Mouse (Mus musculus): ENCODE measurements at regions not wholly inside any gene's neighbourhood (a gene's known extent, or its start where the extent isn't known, plus 50 kb on each side); places are given as distances from the start of the nearest gene placed in this dataset.
A peak's percentile ranks its signal among the peaks of the same experiment; 100 is the strongest.

DNA sequence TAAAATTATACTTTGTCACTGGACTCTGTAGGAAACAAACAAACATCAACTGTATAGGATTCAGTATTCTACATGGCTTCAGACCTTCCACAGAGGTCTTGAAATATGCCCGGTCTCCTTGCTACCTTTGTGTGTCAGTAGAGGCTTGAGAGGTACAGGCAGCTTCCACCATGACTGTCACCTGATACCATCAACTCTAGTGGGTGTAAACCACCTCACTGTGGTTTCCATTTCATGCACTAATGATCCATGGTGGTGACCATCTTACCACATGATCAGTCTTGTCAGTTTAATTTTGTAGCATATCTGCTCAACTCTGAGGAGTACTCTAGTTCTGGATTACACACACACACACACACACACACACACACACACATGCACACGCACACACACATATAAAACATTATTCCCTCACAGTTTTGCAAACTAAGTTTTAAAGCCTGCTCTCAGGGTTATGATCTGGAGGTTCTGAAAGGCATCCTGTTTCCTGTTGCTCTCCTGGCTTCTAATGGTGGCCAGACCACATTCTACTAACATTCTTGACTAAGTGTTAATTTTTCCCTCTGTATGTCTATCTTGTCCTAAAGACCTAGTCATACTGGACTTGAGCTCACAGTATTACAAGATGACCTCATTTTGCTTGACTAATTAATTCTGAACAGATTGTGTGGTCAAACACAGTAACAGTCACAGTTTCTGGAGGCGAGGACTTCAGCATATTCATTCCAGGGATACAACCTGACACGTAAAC, 106.7 kb upstream of the Rgs1 start:
- Histone ChIP-seq H3K4me3 (no peak overlapping the region), H3K79me2 (replicated peaks; ENCODE audit: control insufficient read depth, insufficient read depth, low read length) (no peaks in the 10 kb centered on the region), H3K9ac (ENCODE audit: low read depth, low read length) (no peak overlapping the region), H3K4me1 (ENCODE audit: control insufficient read depth, insufficient read depth, low read length) (no peaks in the 10 kb centered on the region), H3K36me3 (ENCODE audit: control insufficient read depth, insufficient read depth, low read length) (no peaks in the 10 kb centered on the region), H3K27ac (no peak overlapping the region), H3K27me3 (ENCODE audit: control insufficient read depth, insufficient read depth, low read length) (no peaks in the 10 kb centered on the region)
- intact Hi-C loops (cut with DNase I): no loop called here
- 86% methylated on average over 4 of the region's 4 CpGs for WGBS
- DNase-seq: no peak
- TF ChIP-seq POLR2A (IDR thresholded peaks at IDR 0.05; ENCODE audit: insufficient read depth, low read depth, low read length) (no peak), CTCF (IDR thresholded peaks at IDR 0.05) (no peak), EP300 (IDR thresholded peaks at IDR 0.05; ENCODE audit: insufficient read depth, low read depth, low read length) (no peak)

DNA sequence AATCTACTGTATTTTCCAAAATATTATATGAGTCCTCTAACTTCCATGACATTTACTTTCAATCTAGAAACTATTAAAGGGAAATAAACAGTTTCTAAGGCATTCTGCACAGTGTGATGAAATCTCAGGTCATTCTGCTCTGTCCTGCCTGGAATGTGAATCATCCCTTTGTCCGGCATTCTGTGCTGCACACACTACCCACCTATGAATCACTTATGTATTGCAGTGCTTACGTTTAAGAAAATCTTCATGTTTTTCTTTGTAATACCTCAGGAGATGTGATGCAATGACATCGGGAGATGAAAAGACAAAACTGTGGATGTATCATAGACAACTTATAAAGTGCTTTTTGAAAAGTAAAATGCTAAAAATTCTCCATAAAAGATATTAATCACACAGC, 106.0 kb upstream of the Rgs1 start:
- Histone ChIP-seq H3K4me3 (no peak overlapping the region), H3K4me1 (ENCODE audit: control insufficient read depth, insufficient read depth, low read length) (no peaks in the 10 kb centered on the region), H3K36me3 (ENCODE audit: control insufficient read depth, insufficient read depth, low read length) (no peaks in the 10 kb centered on the region), H3K27ac (no peak overlapping the region), H3K79me2 (replicated peaks; ENCODE audit: control insufficient read depth, insufficient read depth, low read length) (no peaks in the 10 kb centered on the region), H3K27me3 (ENCODE audit: control insufficient read depth, insufficient read depth, low read length) (no peaks in the 10 kb centered on the region), H3K9ac (ENCODE audit: low read depth, low read length) (no peak overlapping the region)
- 77% methylated on average over 3 of the region's 3 CpGs for WGBS
- TF ChIP-seq CTCF (IDR thresholded peaks at IDR 0.05) (no peak), EP300 (IDR thresholded peaks at IDR 0.05; ENCODE audit: insufficient read depth, low read depth, low read length) (no peak), POLR2A (IDR thresholded peaks at IDR 0.05; ENCODE audit: insufficient read depth, low read depth, low read length) (no peak)
- intact Hi-C loops (cut with DNase I): no loop called here
- DNase-seq: no peak

DNA sequence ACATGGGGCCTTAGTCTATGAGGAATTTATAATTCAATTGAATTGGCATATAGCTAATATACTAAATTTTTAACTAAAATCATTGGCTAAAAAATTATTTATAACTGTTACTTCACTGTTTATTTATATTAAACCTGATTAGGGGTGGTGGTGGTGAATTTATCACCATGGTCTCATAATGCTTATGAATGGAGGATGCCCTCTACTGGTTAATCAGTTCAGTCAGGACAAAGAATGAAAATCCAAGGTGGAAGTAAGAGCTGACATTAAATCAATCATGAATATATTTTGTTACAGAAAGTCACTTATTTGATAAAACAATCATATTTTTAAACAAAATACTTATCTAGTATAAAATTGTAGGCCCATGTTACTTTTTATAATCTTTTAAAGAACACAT, 104.3 kb upstream of the Rgs1 start:
- intact Hi-C loops (cut with DNase I): loop anchor here (1.0 to 5.0 kb wide), 2 partner anchors 112 to 156 kb away; no protein-coding TSS in a partner anchor
- no peak for TF ChIP-seq EP300 (IDR thresholded peaks at IDR 0.05; ENCODE audit: insufficient read depth, low read depth, low read length)
- TF ChIP-seq POLR2A (IDR thresholded peaks at IDR 0.05; ENCODE audit: insufficient read depth, low read depth, low read length): no peak
- peak; percentile 69 for TF ChIP-seq CTCF (IDR thresholded peaks at IDR 0.05)

GRCm38 (mm10) chr1:144343820-144344219, 94.8 kb upstream of the Rgs1 start:
- DNase-seq: no peak
- Histone ChIP-seq H3K27ac (no peak overlapping the region), H3K4me1 (ENCODE audit: control insufficient read depth, insufficient read depth, low read length) (no peaks in the 10 kb centered on the region), H3K9ac (ENCODE audit: low read depth, low read length) (no peak overlapping the region), H3K36me3 (ENCODE audit: control insufficient read depth, insufficient read depth, low read length) (no peaks in the 10 kb centered on the region), H3K4me3 (no peak overlapping the region), H3K79me2 (replicated peaks; ENCODE audit: control insufficient read depth, insufficient read depth, low read length) (no peaks in the 10 kb centered on the region), H3K27me3 (ENCODE audit: control insufficient read depth, insufficient read depth, low read length) (no peaks in the 10 kb centered on the region)
- intact Hi-C loops (cut with DNase I): no loop called here
- 87% methylated on average over 1 of the region's 1 CpGs for WGBS
- TF ChIP-seq EP300 (IDR thresholded peaks at IDR 0.05; ENCODE audit: insufficient read depth, low read depth, low read length) (no peak), POLR2A (IDR thresholded peaks at IDR 0.05; ENCODE audit: insufficient read depth, low read depth, low read length) (no peak), CTCF (IDR thresholded peaks at IDR 0.05) (no peak)

More for the DNA sequence above, 104.3 kb upstream of the Rgs1 start:
- Histone ChIP-seq H3K9ac (ENCODE audit: low read depth, low read length) (no peak overlapping the region), H3K4me1 (ENCODE audit: control insufficient read depth, insufficient read depth, low read length) (no peaks in the 10 kb centered on the region), H3K79me2 (replicated peaks; ENCODE audit: control insufficient read depth, insufficient read depth, low read length) (no peaks in the 10 kb centered on the region), H3K27me3 (ENCODE audit: control insufficient read depth, insufficient read depth, low read length) (no peaks in the 10 kb centered on the region), H3K27ac (no peak overlapping the region), H3K36me3 (ENCODE audit: control insufficient read depth, insufficient read depth, low read length) (no peaks in the 10 kb centered on the region), H3K4me3 (no peak overlapping the region)
- DNase-seq: no peak

- Histone ChIP-seq H3K79me2 (replicated peaks; ENCODE audit: control insufficient read depth, insufficient read depth, low read length) (no peaks in the 10 kb centered on the region), H3K27me3 (ENCODE audit: control insufficient read depth, insufficient read depth, low read length) (no peaks in the 10 kb centered on the region), H3K27ac (no peak overlapping the region), H3K4me1 (ENCODE audit: control insufficient read depth, insufficient read depth, low read length) (no peaks in the 10 kb centered on the region), H3K9ac (ENCODE audit: low read depth, low read length) (no peak overlapping the region), H3K36me3 (ENCODE audit: control insufficient read depth, insufficient read depth, low read length) (no peaks in the 10 kb centered on the region), H3K4me3 (no peak overlapping the region)
- intact Hi-C loops (cut with DNase I): no loop called here
- no peak for DNase-seq
- TF ChIP-seq POLR2A (IDR thresholded peaks at IDR 0.05; ENCODE audit: insufficient read depth, low read depth, low read length) (no peak), CTCF (IDR thresholded peaks at IDR 0.05) (no peak), EP300 (IDR thresholded peaks at IDR 0.05; ENCODE audit: insufficient read depth, low read depth, low read length) (no peak)
- WGBS: 42% methylated on average over 5 of the region's 5 CpGs
These were observed 94.3 kb upstream of the Rgs1 start for GRCm38 (mm10) chr1:144343299-144343698.

GRCm38 (mm10) chr1:144337572-144337971, 88.5 kb upstream of the Rgs1 start:
- H3K9ac ChIP-seq (ENCODE audit: low read depth, low read length): no peak overlapping the region
- intact Hi-C loops (cut with DNase I): no loop called here
- no peaks in the 10 kb centered on the region for H3K36me3 ChIP-seq (ENCODE audit: control insufficient read depth, insufficient read depth, low read length)
- H3K4me1 ChIP-seq (ENCODE audit: control insufficient read depth, insufficient read depth, low read length): no peaks in the 10 kb centered on the region
- WGBS: 65% methylated on average over 2 of the region's 2 CpGs
- no peak for DNase-seq
- no peaks in the 10 kb centered on the region for H3K27me3 ChIP-seq (ENCODE audit: control insufficient read depth, insufficient read depth, low read length)
- H3K4me3 ChIP-seq: no peak overlapping the region
- H3K79me2 ChIP-seq (replicated peaks; ENCODE audit: control insufficient read depth, insufficient read depth, low read length): no peaks in the 10 kb centered on the region
- no peak overlapping the region for H3K27ac ChIP-seq
- TF ChIP-seq POLR2A (IDR thresholded peaks at IDR 0.05; ENCODE audit: insufficient read depth, low read depth, low read length) (no peak), EP300 (IDR thresholded peaks at IDR 0.05; ENCODE audit: insufficient read depth, low read depth, low read length) (no peak), CTCF (IDR thresholded peaks at IDR 0.05) (no peak)

All from heart, adult 2 months (tissue).